Mouse (Mus musculus): ENCODE measurements around the gene Orm3. TPM values are rescaled to one million over a fixed set of nuclear protein-coding genes. Genes with fewer than 3 reads are reported as not detected.

The Orm3 gene
- polyA plus RNA-seq, 1 experiment from 2014 or later: not detected

DNA sequence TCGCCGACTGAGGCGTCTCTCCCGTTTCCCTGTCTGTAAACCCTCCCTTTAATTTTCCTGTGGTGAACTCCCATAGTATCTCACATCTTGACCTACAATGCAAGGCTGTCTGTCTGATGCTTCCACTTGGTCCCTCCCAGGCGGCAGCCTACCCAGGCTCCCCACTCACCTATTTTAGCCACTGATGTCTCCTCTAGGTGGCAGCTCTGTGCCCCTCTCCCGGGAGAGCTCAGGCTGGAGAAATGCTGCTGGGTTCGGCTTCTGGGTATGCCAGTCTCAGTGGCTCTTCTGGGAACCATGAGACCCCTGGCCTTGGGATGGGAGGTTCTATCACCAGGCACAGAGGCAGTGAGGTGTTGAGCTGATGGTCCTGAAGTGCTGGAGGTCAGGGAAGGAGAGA is 21.5 kb downstream of the Orm3 start:
- Histone ChIP-seq H3K27ac (ENCODE audit: low read depth, low read length) (no peak overlapping the region), H3K36me3 (ENCODE audit: control insufficient read depth, insufficient read depth, low read length) (0 out of 2 replicates have a peak, but pooled peaks cover 2% of the 10 kb centered on the region), H3K27me3 (ENCODE audit: control insufficient read depth, insufficient read depth, low read length) (no peaks in the 10 kb centered on the region), H3K4me3 (ENCODE audit: low read depth, low read length) (no peak overlapping the region), H3K9ac (ENCODE audit: low read depth, low read length) (no peak overlapping the region), H3K4me2 (replicated peaks; ENCODE audit: low read depth, low read length) (no peak overlapping the region), H3K9me3 (ENCODE audit: control insufficient read depth, low read length) (no peaks in the 10 kb centered on the region), H3K4me1 (replicated peaks; ENCODE audit: control insufficient read depth, insufficient read depth, low read length) (no peaks in the 10 kb centered on the region)
- WGBS: 71% methylated on average over 7 of the region's 7 CpGs
- DNase-seq (ENCODE audit: low spot score) (no peak), ATAC-seq (ENCODE audit: low FRiP score) (no peak)

DNA sequence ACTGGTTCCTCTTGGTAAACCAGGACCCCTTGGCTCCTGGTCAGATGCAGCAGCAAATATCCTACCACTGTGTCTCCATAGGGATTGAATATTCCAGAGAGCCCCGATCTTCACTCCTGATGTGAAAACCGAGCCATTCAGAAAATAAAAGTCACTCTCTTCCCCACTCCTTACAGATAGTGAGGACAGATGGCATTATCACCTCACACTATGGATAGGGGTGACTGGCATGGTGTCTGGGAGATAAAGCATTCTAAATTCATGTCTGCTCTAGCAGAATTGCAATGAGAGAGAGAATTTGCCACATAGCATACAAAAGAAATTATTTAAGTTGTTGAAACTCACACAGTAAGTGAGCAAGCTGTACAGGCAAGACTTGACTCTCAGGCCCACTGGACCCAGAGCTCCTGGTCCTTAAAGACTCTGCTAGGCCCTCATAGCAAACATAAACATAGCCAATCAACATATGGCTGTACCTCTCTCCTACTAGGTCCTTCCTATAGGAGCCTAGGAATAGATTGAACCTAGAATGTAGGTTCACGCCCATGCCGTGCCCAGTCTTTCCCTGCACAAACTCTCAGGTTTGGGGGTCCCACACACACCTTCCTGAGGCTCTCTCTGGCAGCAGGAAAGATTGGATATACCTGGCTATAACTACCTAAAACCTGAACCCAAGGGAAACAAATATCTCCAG is 26.9 kb downstream of the Orm3 start:
- H3K27ac ChIP-seq (ENCODE audit: low read depth, low read length): no peak overlapping the region
- H3K4me2 ChIP-seq (replicated peaks; ENCODE audit: low read depth, low read length): no peak overlapping the region
- H3K36me3 ChIP-seq (ENCODE audit: control insufficient read depth, insufficient read depth, low read length): 0 out of 2 replicates have a peak, but pooled peaks cover 2% of the 10 kb centered on the region
- no peaks in the 10 kb centered on the region for H3K4me1 ChIP-seq (replicated peaks; ENCODE audit: control insufficient read depth, insufficient read depth, low read length)
- DNase-seq (ENCODE audit: low spot score) (no peak), ATAC-seq (ENCODE audit: low FRiP score) (no peak)
- no peaks in the 10 kb centered on the region for H3K27me3 ChIP-seq (ENCODE audit: control insufficient read depth, insufficient read depth, low read length)
- WGBS: 90% methylated on average over 4 of the region's 4 CpGs
- no peak overlapping the region for H3K4me3 ChIP-seq (ENCODE audit: low read depth, low read length)
- no peak overlapping the region for H3K9ac ChIP-seq (ENCODE audit: low read depth, low read length)
- H3K9me3 ChIP-seq (ENCODE audit: control insufficient read depth, low read length): no peaks in the 10 kb centered on the region

DNA sequence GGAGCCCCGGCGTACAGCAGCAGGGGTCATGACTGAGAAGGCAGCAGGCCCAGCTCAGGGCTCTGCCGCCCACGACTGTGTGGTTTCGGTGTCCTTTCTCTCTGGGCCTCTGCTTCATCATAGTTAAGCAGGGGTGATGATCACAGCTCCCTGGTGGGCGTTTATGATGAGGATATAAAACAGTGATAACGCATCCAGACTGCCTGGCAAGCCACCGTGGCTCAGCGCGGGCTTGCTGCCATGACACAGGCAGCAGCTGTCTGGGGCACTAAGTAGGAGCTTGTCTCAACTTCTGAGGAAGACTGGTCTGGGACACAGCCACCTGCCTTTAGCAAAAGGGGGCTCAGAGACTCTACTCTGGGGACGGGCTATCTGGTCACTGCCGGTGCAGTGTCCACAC is 27.5 kb downstream of the Orm3 start:
- no peak overlapping the region for H3K9ac ChIP-seq (ENCODE audit: low read depth, low read length)
- H3K4me3 ChIP-seq (ENCODE audit: low read depth, low read length): no peak overlapping the region
- no peak for ATAC-seq (ENCODE audit: low FRiP score)
- H3K9me3 ChIP-seq (ENCODE audit: control insufficient read depth, low read length): no peaks in the 10 kb centered on the region
- DNase-seq (ENCODE audit: low spot score): no peak
- no peaks in the 10 kb centered on the region for H3K4me1 ChIP-seq (replicated peaks; ENCODE audit: control insufficient read depth, insufficient read depth, low read length)
- H3K4me2 ChIP-seq (replicated peaks; ENCODE audit: low read depth, low read length): no peak overlapping the region
- 0 out of 2 replicates have a peak, but pooled peaks cover 2% of the 10 kb centered on the region for H3K36me3 ChIP-seq (ENCODE audit: control insufficient read depth, insufficient read depth, low read length)
- H3K27ac ChIP-seq (ENCODE audit: low read depth, low read length): no peak overlapping the region
- no peaks in the 10 kb centered on the region for H3K27me3 ChIP-seq (ENCODE audit: control insufficient read depth, insufficient read depth, low read length)
- 88% methylated on average over 12 of the region's 12 CpGs for WGBS

DNA sequence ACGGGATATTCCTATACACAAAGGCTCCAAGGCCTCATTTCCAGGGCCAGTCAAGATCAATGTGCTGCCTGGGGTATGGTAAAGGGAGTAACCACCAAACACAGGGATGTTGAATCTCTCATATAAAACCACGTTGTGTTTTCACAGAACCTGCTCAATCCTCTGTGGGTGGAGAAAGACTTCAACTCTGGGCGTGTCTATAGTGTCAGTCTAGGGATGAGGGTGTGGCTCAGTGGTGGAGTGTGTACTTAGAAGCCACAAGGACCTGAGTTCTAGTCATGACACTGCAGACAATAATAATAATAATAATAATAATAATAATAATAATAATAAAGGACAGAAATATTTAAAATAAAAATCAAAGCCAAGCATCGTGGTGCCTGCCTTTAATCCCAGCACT is 28.3 kb downstream of the Orm3 start:
- WGBS: 91% methylated on average over 4 of the region's 4 CpGs
- H3K27me3 ChIP-seq (ENCODE audit: control insufficient read depth, insufficient read depth, low read length): no peaks in the 10 kb centered on the region
- H3K36me3 ChIP-seq (ENCODE audit: control insufficient read depth, insufficient read depth, low read length): 0 out of 2 replicates have a peak, but pooled peaks cover 2% of the 10 kb centered on the region
- no peaks in the 10 kb centered on the region for H3K9me3 ChIP-seq (ENCODE audit: control insufficient read depth, low read length)
- H3K9ac ChIP-seq (ENCODE audit: low read depth, low read length): no peak overlapping the region
- DNase-seq (ENCODE audit: low spot score) (no peak), ATAC-seq (ENCODE audit: low FRiP score) (no peak)
- peaks cover 7% of the 10 kb centered on the region for H3K4me1 ChIP-seq (replicated peaks; ENCODE audit: control insufficient read depth, insufficient read depth, low read length)
- H3K4me3 ChIP-seq (ENCODE audit: low read depth, low read length): no peak overlapping the region
- H3K4me2 ChIP-seq (replicated peaks; ENCODE audit: low read depth, low read length): no peak overlapping the region
- no peak overlapping the region for H3K27ac ChIP-seq (ENCODE audit: low read depth, low read length)

DNA sequence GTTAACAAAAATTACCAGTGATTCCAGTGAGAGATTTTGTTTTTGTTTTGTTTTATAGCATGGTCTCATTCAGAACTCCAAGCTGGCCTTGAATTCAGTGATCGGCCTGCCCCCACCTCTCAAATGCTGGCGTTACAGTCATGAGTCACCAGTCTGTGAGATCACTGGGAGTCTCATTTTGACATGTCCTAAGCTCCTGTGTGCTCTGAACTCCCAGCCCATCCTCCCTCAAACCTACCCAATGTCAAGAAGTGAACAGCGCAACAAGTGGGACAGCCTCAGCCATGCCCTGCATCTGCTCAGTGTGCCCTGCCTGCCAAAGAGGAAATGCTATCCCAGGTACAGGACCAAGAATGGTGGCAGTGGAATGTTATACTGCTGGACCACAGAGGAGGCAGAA is 29.3 kb downstream of the Orm3 start:
- 0 out of 2 replicates have a peak, but pooled peaks cover 2% of the 10 kb centered on the region for H3K36me3 ChIP-seq (ENCODE audit: control insufficient read depth, insufficient read depth, low read length)
- H3K4me3 ChIP-seq (ENCODE audit: low read depth, low read length): no peak overlapping the region
- no peak for ATAC-seq (ENCODE audit: low FRiP score)
- no peaks in the 10 kb centered on the region for H3K9me3 ChIP-seq (ENCODE audit: control insufficient read depth, low read length)
- H3K4me1 ChIP-seq (replicated peaks; ENCODE audit: control insufficient read depth, insufficient read depth, low read length): peaks cover 10% of the 10 kb centered on the region
- 91% methylated on average over 3 of the region's 3 CpGs for WGBS
- no peak for DNase-seq (ENCODE audit: low spot score)
- no peak overlapping the region for H3K27ac ChIP-seq (ENCODE audit: low read depth, low read length)
- no peaks in the 10 kb centered on the region for H3K27me3 ChIP-seq (ENCODE audit: control insufficient read depth, insufficient read depth, low read length)
- H3K9ac ChIP-seq (ENCODE audit: low read depth, low read length): no peak overlapping the region
- H3K4me2 ChIP-seq (replicated peaks; ENCODE audit: low read depth, low read length): no peak overlapping the region

DNA sequence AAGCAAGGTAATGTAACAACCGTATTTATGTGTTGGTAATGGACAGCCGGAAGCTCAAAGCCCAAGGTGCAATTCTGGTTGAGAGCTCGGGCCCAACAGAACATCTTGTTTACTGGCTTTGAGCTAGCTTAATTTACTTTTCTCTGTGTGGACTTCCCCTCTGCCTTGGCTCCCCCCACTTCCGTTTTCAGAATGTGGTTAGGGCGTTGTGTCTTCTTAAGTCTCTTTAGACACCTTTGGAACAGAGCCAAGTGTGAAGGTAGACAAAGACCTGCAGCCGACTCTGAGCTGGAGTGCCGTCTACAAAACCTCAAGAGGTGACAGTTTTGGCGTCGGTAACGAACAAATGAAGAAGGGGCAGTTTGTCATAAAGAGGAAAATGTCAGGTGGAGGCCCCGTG is 29.8 kb downstream of the Orm3 start:
- Histone ChIP-seq H3K9me3 (ENCODE audit: control insufficient read depth, low read length) (no peaks in the 10 kb centered on the region), H3K9ac (ENCODE audit: low read depth, low read length) (no peak overlapping the region), H3K27ac (ENCODE audit: low read depth, low read length) (no peak overlapping the region), H3K27me3 (ENCODE audit: control insufficient read depth, insufficient read depth, low read length) (no peaks in the 10 kb centered on the region), H3K4me3 (ENCODE audit: low read depth, low read length) (no peak overlapping the region), H3K4me1 (replicated peaks; ENCODE audit: control insufficient read depth, insufficient read depth, low read length) (peaks cover 10% of the 10 kb centered on the region), H3K36me3 (ENCODE audit: control insufficient read depth, insufficient read depth, low read length) (0 out of 2 replicates have a peak, but pooled peaks cover 2% of the 10 kb centered on the region), H3K4me2 (replicated peaks; ENCODE audit: low read depth, low read length) (no peak overlapping the region)
- ATAC-seq (ENCODE audit: low FRiP score) (no peak), DNase-seq (ENCODE audit: low spot score) (no peak)
- whole genome bisulfite sequencing: 89% methylated on average over 11 of the region's 11 CpGs

DNA sequence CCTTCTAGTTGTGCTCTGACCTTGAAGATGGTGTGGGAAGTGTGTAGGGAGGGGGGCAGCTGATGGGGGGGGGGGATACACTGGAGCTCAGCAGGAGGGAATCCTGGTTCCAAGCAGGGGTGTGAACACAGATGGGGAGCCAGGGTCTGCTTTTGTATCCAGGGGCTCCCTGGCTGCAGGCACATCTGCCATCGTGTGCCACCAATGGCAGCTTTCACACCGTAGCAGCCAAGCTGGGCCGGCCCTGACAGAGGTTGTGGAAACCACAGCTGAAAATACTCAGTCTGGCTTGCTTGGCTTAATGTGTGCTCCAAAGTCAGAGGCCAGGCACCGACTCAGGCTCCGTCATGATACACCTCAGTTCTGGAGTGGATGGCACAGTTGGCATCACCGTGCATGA is 32.1 kb downstream of the Orm3 start:
- H3K36me3 ChIP-seq (ENCODE audit: control insufficient read depth, insufficient read depth, low read length): no peaks in the 10 kb centered on the region
- H3K27me3 ChIP-seq (ENCODE audit: control insufficient read depth, insufficient read depth, low read length): no peaks in the 10 kb centered on the region
- no peaks in the 10 kb centered on the region for H3K9me3 ChIP-seq (ENCODE audit: control insufficient read depth, low read length)
- H3K4me3 ChIP-seq (ENCODE audit: low read depth, low read length): no peak overlapping the region
- ATAC-seq (ENCODE audit: low FRiP score) (no peak), DNase-seq (ENCODE audit: low spot score) (no peak)
- H3K4me2 ChIP-seq (replicated peaks; ENCODE audit: low read depth, low read length): no peak overlapping the region
- 74% methylated on average over 6 of the region's 6 CpGs for WGBS
- peaks cover 10% of the 10 kb centered on the region for H3K4me1 ChIP-seq (replicated peaks; ENCODE audit: control insufficient read depth, insufficient read depth, low read length)
- no peak overlapping the region for H3K27ac ChIP-seq (ENCODE audit: low read depth, low read length)
- no peak overlapping the region for H3K9ac ChIP-seq (ENCODE audit: low read depth, low read length)

DNA sequence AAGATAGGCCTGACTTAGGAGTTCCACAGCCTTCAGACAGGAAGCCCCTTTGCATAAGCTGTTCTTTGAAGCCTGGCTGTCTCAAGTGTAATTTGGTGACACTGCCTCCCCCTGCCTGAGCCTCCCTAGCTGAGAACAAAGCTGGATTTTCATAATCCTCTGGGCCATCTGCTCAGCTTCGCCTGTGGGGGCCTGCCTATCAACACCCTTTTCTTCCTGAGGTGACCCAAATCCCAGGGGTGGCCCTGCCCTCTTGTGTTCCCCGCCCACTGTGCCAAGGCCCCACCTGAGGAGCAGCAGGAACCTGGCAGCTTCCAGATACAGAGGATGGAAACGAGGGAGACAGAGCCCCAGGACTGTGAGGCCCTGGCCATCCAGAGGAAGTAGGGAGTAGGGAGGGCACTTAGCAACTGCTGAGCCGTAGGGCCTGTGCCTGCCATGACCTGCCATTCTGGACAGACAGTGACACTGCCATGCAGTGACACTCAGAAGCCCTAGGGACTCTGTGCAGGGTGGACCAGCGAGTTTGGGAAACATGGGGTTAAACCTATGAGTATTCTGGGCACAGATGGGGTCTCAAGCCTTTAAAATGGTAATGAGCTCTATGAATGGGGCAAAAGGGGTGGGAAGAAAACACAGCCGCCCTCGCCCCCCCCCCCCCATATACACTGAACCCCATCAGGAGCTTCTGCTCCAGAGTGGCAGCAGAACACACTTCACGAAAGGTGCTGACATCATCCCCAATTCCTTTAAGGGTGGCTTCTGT is 33.3 kb downstream of the Orm3 start:
- H3K4me2 ChIP-seq (replicated peaks; ENCODE audit: low read depth, low read length): no peak overlapping the region
- H3K36me3 ChIP-seq (ENCODE audit: control insufficient read depth, insufficient read depth, low read length): no peaks in the 10 kb centered on the region
- H3K4me3 ChIP-seq (ENCODE audit: low read depth, low read length): no peak overlapping the region
- DNase-seq (ENCODE audit: low spot score) (no peak), ATAC-seq (ENCODE audit: low FRiP score) (peak; percentile 81)
- H3K27me3 ChIP-seq (ENCODE audit: control insufficient read depth, insufficient read depth, low read length): no peaks in the 10 kb centered on the region
- H3K9me3 ChIP-seq (ENCODE audit: control insufficient read depth, low read length): no peaks in the 10 kb centered on the region
- H3K9ac ChIP-seq (ENCODE audit: low read depth, low read length): peak overlapping the region; percentile 34; the same call in 1 of the 2 replicates
- H3K4me1 ChIP-seq (replicated peaks; ENCODE audit: control insufficient read depth, insufficient read depth, low read length): peaks cover 10% of the 10 kb centered on the region
- H3K27ac ChIP-seq (ENCODE audit: low read depth, low read length): peak overlapping the region; percentile 74
- WGBS: 33% methylated on average over 8 of the region's 8 CpGs
